Mouse (Mus musculus): ENCODE data around the gene Pitpnc1.

GRCm38 (mm10) chr11:107188565-107189552 lies 281.6 kb downstream of the Pitpnc1 start, which contains the start of gene Nol11:
- TF ChIP-seq CTCF (IDR thresholded peaks at IDR 0.05; ENCODE audit: low read depth) (peak; percentile 99), EP300 (IDR thresholded peaks at IDR 0.05; ENCODE audit: low read depth) (peak; percentile 7; the same call in 1 of the 2 replicates)
